Mouse (Mus musculus) forebrain, embryonic 12.5 days (tissue): ENCODE measurements at regions not wholly inside any gene's neighbourhood (a gene's known extent, or its start where the extent isn't known, plus 50 kb on each side); places are given as distances from the start of the nearest gene placed in this dataset.

Source experiments
- ATAC-seq: fragments of 200-750 bp; cut with Nextera tagmentation; 2 replicates; pipeline ENCODE4 v1.8.0; 2017; ENCODE audit warnings: moderate TSS enrichment; ENCODE audit not compliant: low FRiP score
- H3K27ac ChIP-seq: fragments of 300-500 bp; sonication (generic); 2 replicates; pipeline ENCODE4 v1.5.1; 2016; ENCODE audit warnings: mild to moderate bottlenecking
- H3K27me3 ChIP-seq: fragments of 300-500 bp; sonication (generic); 2 replicates; pipeline ENCODE4 v1.6.1; 2016; ENCODE audit warnings: mild to moderate bottlenecking
- H3K36me3 ChIP-seq: fragments of 300-500 bp; sonication (generic); replicated peaks from 2 replicates; pipeline ENCODE4 v1.6.1; 2016; ENCODE audit warnings: mild to moderate bottlenecking
- H3K4me1 ChIP-seq: fragments of 300-500 bp; sonication (generic); 2 replicates; pipeline ENCODE4 v1.6.1; 2016
- H3K4me2 ChIP-seq: fragments of 300-500 bp; sonication (generic); 2 replicates; pipeline ENCODE4 v1.6.1; 2016; ENCODE audit warnings: mild to moderate bottlenecking, moderate library complexity
- H3K4me3 ChIP-seq: fragments of 300-500 bp; sonication (generic); replicated peaks from 2 replicates; pipeline ENCODE4 v1.5.1; 2016; ENCODE audit warnings: mild to moderate bottlenecking
- H3K9ac ChIP-seq: fragments of 300-500 bp; sonication (generic); 2 replicates; pipeline ENCODE4 v1.6.1; 2016; ENCODE audit warnings: mild to moderate bottlenecking
- H3K9me3 ChIP-seq: fragments of 300-500 bp; sonication (generic); 2 replicates; pipeline ENCODE4 v1.6.1; 2016
- WGBS: fragments of 180-500 bp; shearing (Covaris S2); methylation state at CpG from one replicate; pipeline ENCODE4 v1.1.7; 2016; 5-methylcytosine and 5-hydroxymethylcytosine counted together

GRCm38 (mm10) chr4:72688842-72689241 lies 163.6 kb downstream of the Aldoart1 start:
- Histone ChIP-seq H3K36me3 (no peaks in the 10 kb centered on the region), H3K27me3 (no peaks in the 10 kb centered on the region), H3K4me1 (no peaks in the 10 kb centered on the region), H3K4me3 (no peak overlapping the region), H3K27ac (no peak overlapping the region), H3K4me2 (no peak overlapping the region), H3K9me3 (no peaks in the 10 kb centered on the region), H3K9ac (no peak overlapping the region)
- 92% methylated on average over 4 of the region's 4 CpGs for WGBS
- ATAC-seq = no peak

GRCm38 (mm10) chr4:72674006-72674405 lies 178.4 kb downstream of the Aldoart1 start:
- Histone ChIP-seq H3K9me3 (no peaks in the 10 kb centered on the region), H3K27me3 (no peaks in the 10 kb centered on the region), H3K36me3 (no peaks in the 10 kb centered on the region), H3K4me2 (no peak overlapping the region), H3K27ac (no peak overlapping the region), H3K4me1 (no peaks in the 10 kb centered on the region), H3K9ac (no peak overlapping the region), H3K4me3 (no peak overlapping the region)
- no peak for ATAC-seq
- WGBS = 71% methylated on average over 2 of the region's 2 CpGs

- Histone ChIP-seq H3K9me3 (no peaks in the 10 kb centered on the region), H3K27ac (no peak overlapping the region), H3K4me3 (no peak overlapping the region), H3K4me1 (no peaks in the 10 kb centered on the region), H3K4me2 (no peak overlapping the region), H3K36me3 (no peaks in the 10 kb centered on the region), H3K27me3 (no peaks in the 10 kb centered on the region), H3K9ac (no peak overlapping the region)
- ATAC-seq = no peak
- WGBS = 81% methylated on average over 5 of the region's 5 CpGs
Measured at GRCm38 (mm10) chr4:72671652-72672411, 180.6 kb downstream of the Aldoart1 start.

GRCm38 (mm10) chr4:72669827-72670494 lies 182.5 kb downstream of the Aldoart1 start:
- no peaks in the 10 kb centered on the region for H3K36me3 ChIP-seq
- no peak overlapping the region for H3K27ac ChIP-seq
- ATAC-seq = no peak
- no peak overlapping the region for H3K4me3 ChIP-seq
- no peak overlapping the region for H3K4me2 ChIP-seq
- no peaks in the 10 kb centered on the region for H3K27me3 ChIP-seq
- 85% methylated on average over 5 of the region's 5 CpGs for WGBS
- H3K4me1 ChIP-seq = no peaks in the 10 kb centered on the region
- H3K9ac ChIP-seq = no peak overlapping the region
- no peaks in the 10 kb centered on the region for H3K9me3 ChIP-seq

GRCm38 (mm10) chr4:72664379-72664778 lies 188.1 kb downstream of the Aldoart1 start:
- no peaks in the 10 kb centered on the region for H3K4me1 ChIP-seq
- no peak for ATAC-seq
- no peaks in the 10 kb centered on the region for H3K9me3 ChIP-seq

GRCm38 (mm10) chr4:72662477-72662876 lies 190.0 kb downstream of the Aldoart1 start:
- no peaks in the 10 kb centered on the region for H3K27me3 ChIP-seq
- H3K4me2 ChIP-seq = no peak overlapping the region
- no peak overlapping the region for H3K4me3 ChIP-seq
- H3K4me1 ChIP-seq = no peaks in the 10 kb centered on the region
- no peak for ATAC-seq
- no peak overlapping the region for H3K27ac ChIP-seq
- H3K36me3 ChIP-seq = no peaks in the 10 kb centered on the region
- no peaks in the 10 kb centered on the region for H3K9me3 ChIP-seq
- no peak overlapping the region for H3K9ac ChIP-seq

More at GRCm38 (mm10) chr4:72664379-72664778, 188.1 kb downstream of the Aldoart1 start:
- Histone ChIP-seq H3K4me3 (no peak overlapping the region), H3K36me3 (no peaks in the 10 kb centered on the region), H3K9ac (no peak overlapping the region), H3K27ac (no peak overlapping the region), H3K27me3 (no peaks in the 10 kb centered on the region), H3K4me2 (no peak overlapping the region)

- 79% methylated on average over 1 of the region's 1 CpGs for WGBS
- no peaks in the 10 kb centered on the region for H3K27me3 ChIP-seq
- no peak overlapping the region for H3K4me2 ChIP-seq
- no peaks in the 10 kb centered on the region for H3K36me3 ChIP-seq
- no peaks in the 10 kb centered on the region for H3K9me3 ChIP-seq
- H3K4me3 ChIP-seq = no peak overlapping the region
- H3K9ac ChIP-seq = no peak overlapping the region
- ATAC-seq = no peak
- H3K4me1 ChIP-seq = no peaks in the 10 kb centered on the region; the same call in 1 of the 2 replicates
- no peak overlapping the region for H3K27ac ChIP-seq
Measured at GRCm38 (mm10) chr4:72656206-72656605, 196.2 kb downstream of the Aldoart1 start.

- H3K9me3 ChIP-seq = no peaks in the 10 kb centered on the region
- no peaks in the 10 kb centered on the region for H3K27me3 ChIP-seq
- WGBS = 57% methylated on average over 1 of the region's 1 CpGs
- H3K36me3 ChIP-seq = no peaks in the 10 kb centered on the region
- no peak overlapping the region for H3K4me3 ChIP-seq
- no peak overlapping the region for H3K9ac ChIP-seq
- no peak overlapping the region for H3K4me2 ChIP-seq
- no peak overlapping the region for H3K27ac ChIP-seq
- ATAC-seq = no peak
- no peaks in the 10 kb centered on the region for H3K4me1 ChIP-seq
Measured at GRCm38 (mm10) chr4:72647130-72647529, 205.3 kb downstream of the Aldoart1 start.

GRCm38 (mm10) chr4:72629416-72629815 lies 223.0 kb downstream of the Aldoart1 start:
- no peak for ATAC-seq
- Histone ChIP-seq H3K4me2 (no peak overlapping the region), H3K27me3 (no peaks in the 10 kb centered on the region), H3K27ac (no peak overlapping the region), H3K4me1 (peaks cover 4% of the 10 kb centered on the region; the same call in 1 of the 2 replicates), H3K4me3 (no peak overlapping the region), H3K36me3 (no peaks in the 10 kb centered on the region), H3K9me3 (no peaks in the 10 kb centered on the region), H3K9ac (no peak overlapping the region)
- 34% methylated on average over 3 of the region's 3 CpGs for WGBS

GRCm38 (mm10) chr4:72627219-72627930 lies 225.1 kb downstream of the Aldoart1 start:
- H3K9me3 ChIP-seq = no peaks in the 10 kb centered on the region
- H3K4me1 ChIP-seq = peaks cover 4% of the 10 kb centered on the region; the same call in 1 of the 2 replicates
- H3K4me2 ChIP-seq = no peak overlapping the region
- no peak overlapping the region for H3K27ac ChIP-seq
- no peak overlapping the region for H3K4me3 ChIP-seq
- no peaks in the 10 kb centered on the region for H3K27me3 ChIP-seq
- WGBS = 46% methylated on average over 5 of the region's 5 CpGs
- H3K9ac ChIP-seq = no peak overlapping the region
- no peak for ATAC-seq
- no peaks in the 10 kb centered on the region for H3K36me3 ChIP-seq

GRCm38 (mm10) chr4:72605107-72605506 lies 247.3 kb downstream of the Aldoart1 start:
- Histone ChIP-seq H3K36me3 (no peaks in the 10 kb centered on the region), H3K27me3 (no peaks in the 10 kb centered on the region), H3K9me3 (no peaks in the 10 kb centered on the region), H3K4me3 (no peak overlapping the region), H3K4me1 (no peaks in the 10 kb centered on the region), H3K27ac (no peak overlapping the region), H3K4me2 (no peak overlapping the region), H3K9ac (no peak overlapping the region)
- WGBS = 89% methylated on average over 4 of the region's 4 CpGs
- ATAC-seq = no peak

GRCm38 (mm10) chr4:72595494-72595893 lies 256.9 kb downstream of the Aldoart1 start:
- H3K4me2 ChIP-seq = no peak overlapping the region
- H3K4me3 ChIP-seq = no peak overlapping the region
- no peaks in the 10 kb centered on the region for H3K36me3 ChIP-seq
- no peaks in the 10 kb centered on the region for H3K4me1 ChIP-seq
- no peak overlapping the region for H3K9ac ChIP-seq
- no peaks in the 10 kb centered on the region for H3K9me3 ChIP-seq
- 38% methylated on average over 2 of the region's 2 CpGs for WGBS
- H3K27me3 ChIP-seq = no peaks in the 10 kb centered on the region
- ATAC-seq = no peak
- no peak overlapping the region for H3K27ac ChIP-seq
